26 mouse cellular contexts compared by ENCODE assay signal in the genomic region with DNA sequence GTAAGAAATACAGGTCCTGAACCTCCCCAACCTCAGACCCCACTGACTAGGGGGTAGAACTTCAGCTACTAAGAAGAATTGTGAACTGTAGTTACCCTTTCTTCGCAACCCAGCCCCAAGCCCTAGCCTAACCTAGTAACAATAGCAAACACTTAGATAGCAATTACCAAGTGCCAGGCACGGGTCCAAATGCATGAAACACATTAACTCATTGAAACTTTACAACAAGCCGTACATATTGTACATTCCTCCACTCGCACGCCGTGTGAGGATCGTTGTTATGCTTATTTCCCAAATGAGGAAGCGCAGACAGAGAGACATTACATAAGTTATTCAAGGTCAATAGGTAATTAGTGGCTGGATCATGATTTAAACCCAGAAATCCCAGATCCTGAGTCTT.
DNase-seq lines count a peak whose midpoint lies in the region; ATAC-seq and TF ChIP-seq lines count a peak whose summit lies in the region.
"Had no signal": no experiment of that assay in that cellular context is flagged by ENCODE, and none has a peak within 500 bp of the region (broad histone marks: within the 10 kb centered on the region; RNA-seq: fewer than 3 reads in every experiment).

No protein-coding gene starts in this region.

- ATAC-seq in kidney, embryonic 14.5 days (ENCODE audit: low FRiP score, low TSS enrichment) = no peak
- ATAC-seq in megakaryocyte progenitor cell, adult 5-6 weeks (replicated peaks; ENCODE audit: poor library complexity) = no peak
- ATAC-seq: forebrain, embryonic 14.5 days; inflammation-experienced regulatory T-cells, adult 6 months had no signal

- no peak overlapping the region for H3K9ac ChIP-seq in kidney, embryonic 14.5 days (ENCODE audit: low read depth, low read length)
- no peak overlapping the region for H3K9ac ChIP-seq in MEL (ENCODE audit: control insufficient read depth, low read depth, low read length, poor library complexity, severe bottlenecking)
- H3K9ac ChIP-seq: embryonic facial prominence, embryonic 15.5 days; hindbrain, embryonic 13.5 days; liver, embryonic 13.5 days; midbrain, embryonic 12.5 days; neural tube, embryonic 15.5 days had no signal

- no peaks in the 10 kb centered on the region for H3K9me3 ChIP-seq in kidney, embryonic 14.5 days (ENCODE audit: control insufficient read depth, low read length)
- H3K9me3 ChIP-seq in MEL (replicated peaks; ENCODE audit: insufficient read depth, low read length) = no peaks in the 10 kb centered on the region
- H3K9me3 ChIP-seq: embryonic facial prominence, embryonic 15.5 days; hindbrain, embryonic 13.5 days; liver, embryonic 13.5 days; midbrain, embryonic 12.5 days; neural tube, embryonic 15.5 days had no signal

- H3K4me1 ChIP-seq in kidney, embryonic 14.5 days (ENCODE audit: control insufficient read depth, insufficient read depth, low read length) = no peaks in the 10 kb centered on the region; the same call in 1 of the 2 replicates
- peaks cover 15 to 23% of the 10 kb centered on the region in 2 experiments for H3K4me1 ChIP-seq in MEL (ENCODE audit: control insufficient read depth in 1 of 2, insufficient read depth in 2 of 2, low read length in 2 of 2)

- 54% methylated on average over 8 of the region's 8 CpGs for WGBS in kidney, embryonic 14.5 days

- TF ChIP-seq POLR2A in MEL (IDR thresholded peaks at IDR 0.05; ENCODE audit: control insufficient read depth in 1 of 2, insufficient read depth in 1 of 2, low read depth in 1 of 2, low read length in 2 of 2, poor library complexity in 1 of 2) = no peak

- no peaks in the 10 kb centered on the region for H3K79me2 ChIP-seq in MEL (ENCODE audit: control insufficient read depth, insufficient read depth, low read length, poor library complexity)

- H3K36me3 ChIP-seq in kidney, embryonic 14.5 days (ENCODE audit: control insufficient read depth, insufficient read depth, low read length) = no peaks in the 10 kb centered on the region
- H3K36me3 ChIP-seq in MEL (ENCODE audit: control insufficient read depth in 1 of 2, insufficient read depth in 2 of 2, low read length in 2 of 2) = peaks cover 0 to 7% of the 10 kb centered on the region in 2 experiments; a peak in 2 of 4 replicates
- H3K36me3 ChIP-seq: embryonic facial prominence, embryonic 15.5 days; hindbrain, embryonic 13.5 days; liver, embryonic 13.5 days; midbrain, embryonic 12.5 days; neural tube, embryonic 15.5 days had no signal

- H3K27ac ChIP-seq in kidney, embryonic 14.5 days (ENCODE audit: low read depth, low read length) = no peak overlapping the region
- H3K27ac ChIP-seq in MEL (ENCODE audit: control insufficient read depth, low read depth, low read length) = peak overlapping the region; percentile 30; the same call in 1 of the 2 replicates
- H3K27ac ChIP-seq: embryonic facial prominence, embryonic 15.5 days; hindbrain, embryonic 13.5 days; left cerebral cortex, adult 2 months; liver, embryonic 13.5 days; midbrain, embryonic 12.5 days; neural tube, embryonic 15.5 days had no signal

- DNase-seq in kidney, adult 18-20 months = peak; percentile 11
- DNase-seq in ES-CJ7 (ENCODE audit: low read depth, low spot score) (peak; percentile 45), MEL (ENCODE audit: low read depth, low spot score) (peak; percentile 49)
- peak; percentile 8 for DNase-seq in kidney, postnatal 10 days
- DNase-seq in embryo, embryonic 10.5 days (ENCODE audit: low spot score) = no peak
- DNase-seq: adrenal gland, adult 2 months; B cell, adult 2 months; cerebellum, adult 18-20 months; cerebellum, postnatal 14 days; gastrocnemius, postnatal 10 days; heart, postnatal 10 days; liver, embryonic 13.5 days; lung, adult 2 months; right cerebral cortex, adult 18-20 months; right cerebral cortex, postnatal 4 days; thymus, postnatal 14 days had no signal

- H3K4me2 ChIP-seq in kidney, embryonic 14.5 days (replicated peaks; ENCODE audit: low read depth, low read length) = no peak overlapping the region
- H3K4me2 ChIP-seq: embryonic facial prominence, embryonic 15.5 days; heart, embryonic 11.5 days; hindbrain, embryonic 13.5 days; liver, embryonic 13.5 days; midbrain, embryonic 12.5 days; neural tube, embryonic 15.5 days had no signal

- no peak for TF ChIP-seq CTCF in MEL (IDR thresholded peaks at IDR 0.05 in 2 of 3, conservative IDR thresholded peaks at IDR 0.05 in 1 of 3; ENCODE audit: control insufficient read depth in 1 of 3, insufficient read depth in 1 of 3, low read depth in 2 of 3, low read length in 3 of 3, poor library complexity in 1 of 3, severe bottlenecking in 1 of 3)

- H3K4me3 ChIP-seq in kidney, embryonic 14.5 days (ENCODE audit: low read length) = no peak overlapping the region
- peak overlapping the region; percentile 19 to 27 for H3K4me3 ChIP-seq in MEL (ENCODE audit: control insufficient read depth in 1 of 2, insufficient read depth in 1 of 2, low read depth in 2 of 2, low read length in 2 of 2)
- H3K4me3 ChIP-seq: embryonic facial prominence, embryonic 15.5 days; hindbrain, embryonic 13.5 days; left cerebral cortex, adult 2 months; liver, embryonic 13.5 days; midbrain, embryonic 12.5 days; neural tube, embryonic 15.5 days had no signal

- no peak for TF ChIP-seq EP300 in MEL (IDR thresholded peaks at IDR 0.05; ENCODE audit: low read depth in 1 of 2, low read length in 2 of 2)

- TF ChIP-seq RAD21 in MEL (IDR thresholded peaks at IDR 0.05; ENCODE audit: low read depth, low read length) = no peak

- no peaks in the 10 kb centered on the region; the same call in 1 of the 2 replicates for H3K27me3 ChIP-seq in kidney, embryonic 14.5 days (ENCODE audit: control insufficient read depth, insufficient read depth, low read length)
- H3K27me3 ChIP-seq in MEL (ENCODE audit: control insufficient read depth in 1 of 2, insufficient read depth in 2 of 2, low read length in 2 of 2) = no peaks in the 10 kb centered on the region
- H3K27me3 ChIP-seq: embryonic facial prominence, embryonic 15.5 days; liver, embryonic 13.5 days; midbrain, embryonic 12.5 days; neural tube, embryonic 15.5 days had no signal

TF ChIP-seq in MEL, 35 proteins besides CTCF, POLR2A, EP300 and RAD21:
- TF ChIP-seq SMC3 (IDR thresholded peaks at IDR 0.05; ENCODE audit: low read depth, low read length) = no peak
- TF ChIP-seq HCFC1 (IDR thresholded peaks at IDR 0.05; ENCODE audit: low read depth, low read length) = no peak
- TF ChIP-seq ZKSCAN1 (IDR thresholded peaks at IDR 0.05; ENCODE audit: low read depth, low read length) = no peak
- TF ChIP-seq MYC (IDR thresholded peaks at IDR 0.05; ENCODE audit: low read depth, low read length) = no peak
- TF ChIP-seq TCF12 (IDR thresholded peaks at IDR 0.05; ENCODE audit: low read depth, low read length) = no peak
- TF ChIP-seq E2F4 (IDR thresholded peaks at IDR 0.05; ENCODE audit: borderline replicate concordance, low read depth, low read length) = no peak
- no peak for TF ChIP-seq MAZ (IDR thresholded peaks at IDR 0.05; ENCODE audit: low read depth, low read length)
- no peak for TF ChIP-seq MYB (IDR thresholded peaks at IDR 0.05; ENCODE audit: low read depth, low read length)
- TF ChIP-seq BHLHE40 (IDR thresholded peaks at IDR 0.05; ENCODE audit: borderline replicate concordance, low read depth, low read length) = no peak
